Mouse (Mus musculus) inflammation-experienced regulatory T-cells (primary cell): Measurements from ENCODE around the gene Pomt2. TPM values are rescaled to one million over a fixed set of nuclear protein-coding genes. Genes with fewer than 3 reads are reported as not detected.

Experiments
- polyA plus RNA-seq, 2 experiments: library from polyadenylated mRNA; unstranded; fragments of 100-300 nt; shearing (Covaris generic); gene quantifications; one replicate each; pipeline ENCODE4 v1.2.1; 2017

Pomt2 gene
- polyA plus RNA-seq = 1 to 10 TPM; 2.6 to 5.4 TPM

GRCm38 (mm10) chr12:87147395-87148089, at the start of gene Pomt2:
TSS of gene Pomt2 (minus strand) at chr12:87147968.

GRCm38 (mm10) chr12:87146966-87147365, 802 bp downstream of the Pomt2 start, which contains the start of gene Gstz1:
TSS of gene Gstz1 (plus strand) at chr12:87147165.

GRCm38 (mm10) chr12:87102165-87102631, 45.6 kb downstream of the Pomt2 start, which contains the start of gene Ngb:
TSS of gene Ngb (minus strand) at chr12:87102539.

Other genes with a start within 250 kb of the Pomt2 start
- gene Cipc, start 200.9 kb downstream of the Pomt2 start, polyA plus RNA-seq = 10 to 100 TPM; 24.7 to 32.1 TPM
- 1 to 10 TPM in 1 of 2 experiments, under 1 TPM in 1; 0.34 to 2.8 TPM for gene Zdhhc22, start 157.5 kb downstream of the Pomt2 start, polyA plus RNA-seq
- gene Tmem63c, start 126.6 kb downstream of the Pomt2 start, polyA plus RNA-seq = 1 to 10 TPM in 1 of 2 experiments, under 1 TPM in 1; 0.24 to 2.0 TPM
- under 1 TPM; 0.12 to 0.34 TPM for gene Ngb, start 45.4 kb downstream of the Pomt2 start, polyA plus RNA-seq
- gene Gstz1, start 803 bp downstream of the Pomt2 start, polyA plus RNA-seq = 10 to 100 TPM in 1 of 2 experiments, 1 to 10 TPM in 1; 10.0 to 13.2 TPM
- 1 to 10 TPM; 3.9 to 4.4 TPM for gene Samd15, start 51.8 kb upstream of the Pomt2 start, polyA plus RNA-seq
- gene Tmed8, start 52.5 kb upstream of the Pomt2 start, polyA plus RNA-seq = 1 to 10 TPM; 5.3 to 7.1 TPM
- 1 to 10 TPM in 1 of 2 experiments, under 1 TPM in 1; 0.54 to 2.1 TPM for gene Noxred1, start 90.8 kb upstream of the Pomt2 start, polyA plus RNA-seq
- gene Vipas39, start 118.3 kb upstream of the Pomt2 start, polyA plus RNA-seq = 10 to 100 TPM; 24.6 to 35.4 TPM
- gene Ahsa1, start 118.5 kb upstream of the Pomt2 start, polyA plus RNA-seq = 100 to 1,000 TPM; 173 to 190 TPM
- gene Ism2, start 151.7 kb upstream of the Pomt2 start, polyA plus RNA-seq = under 1 TPM in 1 of 2 experiments, not detected in 1; 0.29 TPM
- gene Sptlc2, start 240.4 kb upstream of the Pomt2 start, polyA plus RNA-seq = 100 to 1,000 TPM; 146 to 161 TPM